Mouse (Mus musculus) urinary bladder, postnatal 10 days (tissue): ENCODE results near the gene Arl4c.
"Not testable (repeated sequence)": the region's sequence is repeated elsewhere in the genome, so short reads cannot be mapped to it uniquely, and the experiment has no call there.

ENCODE experiments used
- DNase-seq: peaks from one replicate; pipeline ENCODE4 v3.0.0; 2022; ENCODE audit warnings: low spot score

The Arl4c gene

DNA sequence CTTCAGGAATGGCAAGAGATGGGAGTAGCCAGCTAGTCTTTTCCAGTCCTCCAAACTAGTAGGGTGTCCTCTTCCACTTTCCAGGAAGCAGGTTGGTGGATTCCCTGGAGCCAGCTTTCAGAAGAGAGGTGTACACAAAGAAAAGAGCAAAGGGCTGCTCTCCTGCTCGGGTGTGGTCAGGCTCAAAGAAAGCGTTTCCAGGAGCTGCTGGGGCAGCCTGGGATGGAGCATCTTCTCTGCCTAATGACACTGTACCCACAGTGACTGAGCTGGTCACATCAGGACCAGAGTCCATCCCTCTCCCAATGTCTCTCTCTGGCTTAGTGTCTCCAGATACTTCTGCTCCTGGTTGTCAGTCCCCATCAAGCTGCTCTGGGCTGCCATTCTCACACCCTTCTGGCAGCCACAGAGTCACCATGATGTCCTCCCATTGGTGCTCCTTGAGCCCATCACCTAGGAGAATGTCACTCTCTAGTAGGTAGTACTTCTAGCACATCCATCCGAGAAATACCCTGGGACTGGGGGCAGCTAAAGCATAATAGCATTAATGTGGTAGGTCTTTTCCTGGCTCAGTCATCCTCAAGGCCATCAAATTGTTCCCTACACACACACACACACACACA, 46.4 kb downstream of the Arl4c start:
- no peak for DNase-seq

DNA sequence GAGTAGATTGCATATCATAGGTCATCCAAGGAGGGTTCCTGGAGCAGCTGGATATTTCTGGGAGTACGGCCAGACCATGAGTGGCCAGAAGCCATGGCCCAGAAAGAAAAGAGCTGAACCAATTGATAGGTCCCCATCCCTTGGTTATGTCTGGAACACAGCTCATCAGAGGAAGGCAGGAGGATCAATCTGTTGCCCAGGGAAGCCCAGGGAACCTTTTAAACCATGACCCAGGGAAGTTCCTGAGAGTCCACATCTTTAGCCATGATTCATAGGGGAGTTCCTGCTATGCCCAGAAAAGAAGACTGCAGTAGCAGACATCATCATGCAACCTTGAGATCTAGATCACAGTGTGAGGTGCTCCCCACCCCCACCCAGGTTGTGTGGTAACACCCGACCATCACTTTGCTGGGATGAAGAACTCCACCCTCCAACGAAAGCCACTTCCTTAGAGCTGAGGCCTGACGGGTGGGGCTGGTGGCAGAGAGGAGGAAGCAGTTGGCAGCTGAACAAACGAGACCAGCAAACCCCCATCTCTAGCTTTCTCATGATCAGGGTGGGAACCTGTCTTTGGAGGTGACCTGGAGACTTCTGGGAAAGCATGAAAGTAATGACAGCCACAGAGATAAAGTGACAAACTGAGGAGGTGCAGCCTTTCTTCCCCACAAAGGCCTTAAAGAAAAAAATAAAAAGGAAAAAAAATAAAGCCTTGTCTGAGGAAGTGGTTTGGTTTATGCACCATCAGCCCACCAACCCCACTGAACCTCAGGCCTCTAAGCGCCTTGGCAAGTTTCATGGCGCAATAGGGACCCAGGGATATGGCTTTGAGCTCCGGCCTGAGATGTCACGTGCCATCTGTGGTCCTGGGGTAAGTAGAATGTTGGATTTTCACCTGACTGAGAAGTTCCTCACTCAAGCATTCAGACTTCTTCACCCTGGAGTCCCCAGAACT, 47.2 kb downstream of the Arl4c start:
- no peak for DNase-seq

- DNase-seq, result no peak
These were observed 48.2 kb downstream of the Arl4c start for GRCm38 (mm10) chr1:88653614-88654520.

- no peak for DNase-seq
These were observed 49.3 kb downstream of the Arl4c start for GRCm38 (mm10) chr1:88652682-88653081.

DNA sequence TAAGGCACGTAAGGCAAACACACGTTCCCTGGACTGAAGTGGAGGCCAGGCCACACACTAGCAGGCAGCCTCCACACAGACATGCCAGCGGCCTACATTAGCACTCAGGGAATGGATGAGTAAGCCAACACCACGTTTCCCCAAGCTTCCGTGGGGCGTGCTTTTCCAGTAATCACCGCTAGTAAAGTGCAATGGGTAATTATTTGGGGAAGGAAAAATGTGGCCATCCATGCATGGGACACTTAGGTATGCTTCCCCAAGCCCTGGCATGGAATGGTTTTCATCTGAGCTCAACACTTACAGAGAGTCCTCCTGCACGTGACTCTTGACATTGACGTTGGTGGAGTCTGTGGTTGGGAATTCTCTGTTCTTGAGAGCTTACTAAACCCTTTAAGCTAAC, 50.4 kb downstream of the Arl4c start:
- DNase-seq, result no peak

- DNase-seq, result no peak
These were observed 53.3 kb downstream of the Arl4c start for GRCm38 (mm10) chr1:88648742-88649141.

DNA sequence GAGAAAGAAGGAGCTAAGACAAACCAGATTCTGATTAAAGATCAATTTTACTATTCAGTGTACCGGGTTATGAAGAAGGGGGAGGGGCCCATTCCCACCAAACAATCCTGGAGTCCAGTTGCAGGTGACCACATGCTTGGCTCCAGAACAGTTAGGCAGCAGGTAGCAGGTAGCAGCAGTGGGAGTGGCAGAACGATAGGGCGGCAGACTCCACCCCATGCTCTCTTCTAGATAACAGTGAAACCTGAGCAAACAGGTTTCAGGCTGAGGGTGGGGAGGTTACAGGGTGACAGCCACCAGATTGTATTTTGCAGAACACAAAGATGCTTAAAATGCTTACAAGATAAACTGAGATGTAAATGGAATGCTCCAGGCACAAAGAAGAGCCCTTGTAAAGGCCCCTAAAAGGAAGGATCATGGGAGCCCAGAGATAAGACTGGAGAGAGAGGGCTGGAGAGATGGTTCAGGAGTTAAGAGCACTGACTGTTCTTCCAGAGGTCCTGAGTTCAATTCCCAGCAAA, 56.4 kb downstream of the Arl4c start:
- no peak for DNase-seq

- no peak for DNase-seq
These were observed 57.6 kb downstream of the Arl4c start for GRCm38 (mm10) chr1:88644417-88644816.

- DNase-seq, result no peak
These were observed 58.7 kb downstream of the Arl4c start for GRCm38 (mm10) chr1:88643181-88643823.

- no peak for DNase-seq
These were observed 59.3 kb downstream of the Arl4c start for GRCm38 (mm10) chr1:88642735-88643134.

- no peak for DNase-seq
These were observed 60.3 kb downstream of the Arl4c start for GRCm38 (mm10) chr1:88641678-88642215.

DNA sequence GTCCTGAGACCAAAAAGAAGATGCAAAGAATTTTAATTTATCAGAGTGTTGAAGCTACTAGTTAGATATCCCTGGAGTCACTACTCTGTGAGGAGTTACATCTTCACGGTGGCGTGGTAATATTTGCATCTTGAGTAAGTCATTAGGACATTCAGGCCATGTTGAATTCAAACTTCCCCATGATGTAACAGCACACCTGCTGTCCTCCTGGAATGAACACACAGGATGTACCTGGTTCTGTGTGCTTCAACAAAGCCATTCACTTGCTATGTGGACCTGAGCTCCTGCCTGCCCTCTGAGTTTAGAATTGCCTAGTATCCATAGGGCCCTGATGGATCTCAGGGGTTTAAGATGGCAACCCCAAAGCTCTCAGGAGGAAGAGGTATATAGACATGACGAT, 60.8 kb downstream of the Arl4c start:
- DNase-seq, result no peak

GRCm38 (mm10) chr1:88639432-88640281, 62.4 kb downstream of the Arl4c start:
- no peak for DNase-seq

DNA sequence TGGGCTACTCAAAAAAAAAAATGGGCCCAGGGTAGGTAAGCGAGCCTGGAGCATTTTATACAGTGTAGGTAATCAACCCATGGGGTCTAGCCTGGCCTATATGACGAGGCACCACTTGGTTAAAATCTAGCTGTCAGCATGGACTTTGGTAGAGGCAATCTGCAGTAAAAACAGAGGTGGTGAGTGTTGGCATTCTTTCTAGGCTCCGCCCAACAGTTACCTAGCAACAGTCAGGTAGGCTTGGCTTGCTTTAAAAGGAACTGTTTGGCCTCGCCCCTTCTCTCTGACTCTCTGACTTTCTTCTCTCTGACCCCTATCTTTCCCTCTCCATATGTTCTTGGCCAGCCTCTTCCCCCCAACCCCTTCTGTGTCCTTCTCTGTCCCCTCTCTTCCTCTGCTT, 63.4 kb downstream of the Arl4c start:
- no peak for DNase-seq

DNA sequence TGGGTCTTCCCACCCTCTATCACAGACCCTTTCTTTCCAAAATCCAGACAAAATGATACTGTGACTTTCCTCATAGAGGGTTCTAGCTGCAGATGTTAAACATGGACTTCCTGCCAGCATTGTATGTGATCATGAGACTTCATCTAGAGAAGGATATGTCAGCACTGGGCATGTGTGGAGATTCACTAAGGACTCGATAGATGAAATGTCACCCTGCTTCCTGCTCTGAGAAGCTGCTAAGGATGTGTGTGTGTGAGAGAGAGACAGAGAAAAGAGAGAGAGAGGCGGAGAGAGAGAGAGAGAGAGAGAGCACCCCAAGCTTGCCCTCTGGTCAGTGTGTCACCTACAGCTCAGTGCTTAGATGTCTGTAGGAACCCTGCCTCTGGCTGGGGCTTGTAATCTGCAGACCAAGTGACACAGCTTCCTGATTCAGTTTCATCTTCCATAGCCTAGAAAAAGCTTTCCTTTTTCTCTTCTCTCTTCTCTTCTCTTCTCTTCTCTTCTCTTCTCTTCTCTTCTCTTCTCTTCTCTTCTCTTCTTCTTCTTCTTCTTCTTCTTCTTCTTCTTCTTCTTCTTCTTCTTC, 65.4 kb downstream of the Arl4c start:
- DNase-seq, result not testable (repeated sequence)

GRCm38 (mm10) chr1:88635659-88636058, 66.4 kb downstream of the Arl4c start:
- no peak for DNase-seq

DNA sequence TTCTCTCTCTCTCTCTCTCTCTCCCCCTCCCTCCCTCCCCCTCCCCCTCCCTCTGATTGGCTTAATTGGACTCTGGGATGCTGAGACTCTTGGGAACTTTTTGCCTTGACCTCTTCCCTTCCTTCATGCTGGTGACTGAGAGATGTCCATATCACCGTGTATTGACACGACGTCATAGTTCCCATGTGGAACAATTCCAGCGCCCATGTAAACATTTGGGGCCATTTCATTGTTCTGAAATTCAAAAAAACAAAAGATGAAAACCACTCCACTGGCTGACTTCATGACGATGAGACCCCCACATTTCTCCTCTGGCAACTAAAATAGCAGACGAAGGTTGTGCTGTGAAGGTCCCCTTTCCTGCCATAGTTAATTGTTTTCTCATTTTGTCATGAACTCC, 69.2 kb downstream of the Arl4c start:
- DNase-seq, result no peak

DNA sequence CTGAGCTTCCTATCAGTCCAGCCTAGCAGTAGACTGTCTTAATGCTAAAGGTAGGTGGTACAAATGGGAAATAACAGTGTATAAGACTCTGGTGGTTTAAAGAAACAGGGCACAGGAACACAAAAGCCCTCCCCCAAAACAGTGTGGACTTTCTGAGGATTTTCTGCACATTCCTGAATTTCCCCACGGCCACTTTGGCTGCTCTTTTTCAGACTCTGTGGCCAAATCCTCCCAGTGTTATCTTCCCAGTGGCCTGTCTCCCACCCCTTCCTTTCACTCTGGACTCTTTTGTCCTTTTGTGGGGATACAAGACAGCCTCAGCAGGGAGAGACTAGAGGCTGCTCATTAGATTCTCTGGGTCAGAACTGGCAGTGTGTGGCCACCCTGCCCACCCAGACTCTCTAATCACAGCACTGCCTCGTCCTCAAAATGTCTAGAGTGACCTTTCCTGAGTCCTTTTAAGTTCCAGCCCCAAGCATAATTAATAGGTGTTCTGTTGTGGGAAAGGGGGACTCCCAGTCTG, 72.0 kb downstream of the Arl4c start:
- DNase-seq, result no peak

DNA sequence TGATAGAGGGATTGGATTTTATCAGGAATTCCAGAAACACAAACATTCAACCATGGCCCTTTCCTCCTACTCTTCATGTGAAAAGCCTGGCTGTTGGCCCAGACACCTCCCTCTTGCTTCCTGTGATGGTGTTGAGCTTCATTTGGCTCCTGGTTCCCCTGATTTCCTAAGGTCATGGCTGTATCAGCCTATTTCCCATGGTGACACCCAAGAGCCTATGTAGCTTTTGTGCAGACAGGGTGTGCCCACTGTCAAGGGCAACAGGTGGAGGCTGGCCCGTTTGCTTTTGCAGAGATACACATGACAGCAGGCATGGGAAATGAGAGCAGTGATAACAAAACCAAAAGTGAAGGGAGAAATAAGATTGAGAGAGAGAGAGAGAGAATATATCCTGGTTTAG, 76.8 kb downstream of the Arl4c start:
- DNase-seq, result no peak

GRCm38 (mm10) chr1:88624376-88624775, 77.6 kb downstream of the Arl4c start:
- DNase-seq, result no peak
